29 mouse cellular contexts compared by ENCODE assay signal in genomic region chr9:59527580-59527979, GRCm38 (mm10). TPM values are rescaled to one million over a fixed set of nuclear protein-coding genes. Genes with fewer than 3 reads are reported as not detected.
DNase-seq lines count a peak whose midpoint lies in the region; ATAC-seq lines count a peak whose summit lies in the region.
"Had no signal": no experiment of that assay in that cellular context is flagged by ENCODE, and none has a peak within 500 bp of the region (broad histone marks: within the 10 kb centered on the region; RNA-seq: fewer than 3 reads in every experiment).

No protein-coding gene starts in this region.

- no peak overlapping the region for H3K9ac ChIP-seq in kidney, embryonic 14.5 days (ENCODE audit: low read depth, low read length)
- H3K9ac ChIP-seq: embryonic facial prominence, embryonic 12.5 days; embryonic facial prominence, embryonic 15.5 days; hindbrain, embryonic 12.5 days; hindbrain, embryonic 15.5 days had no signal

- H3K4me3 ChIP-seq in megakaryocyte, embryonic 14.5 days (replicated peaks), result peak overlapping the region; percentile 64
- no peak overlapping the region for H3K4me3 ChIP-seq in kidney, embryonic 14.5 days (ENCODE audit: low read length)
- H3K4me3 ChIP-seq: embryonic facial prominence, embryonic 12.5 days; embryonic facial prominence, embryonic 15.5 days; hindbrain, embryonic 12.5 days; hindbrain, embryonic 15.5 days had no signal

- H3K27ac ChIP-seq in kidney, embryonic 14.5 days (ENCODE audit: low read depth, low read length), result no peak overlapping the region
- H3K27ac ChIP-seq: embryonic facial prominence, embryonic 12.5 days; embryonic facial prominence, embryonic 15.5 days; hindbrain, embryonic 12.5 days; hindbrain, embryonic 15.5 days had no signal

- DNase-seq in adrenal gland, postnatal 14 days, result peak; percentile 41
- DNase-seq in adrenal gland, postnatal 25 days, result no peak
- no peak for DNase-seq in frontal cortex, adult 2 months (ENCODE audit: extremely low spot score in 1 of 2, low spot score in 1 of 2)
- DNase-seq: cerebellum, adult 11 months; cerebellum, adult 2 months; cerebellum, adult 9-11 months; cerebellum, postnatal 25 days; gastrocnemius, postnatal 10 days; gastrocnemius, postnatal 36 days had no signal

- WGBS in kidney, embryonic 14.5 days, result 90% methylated on average over 3 of the region's 3 CpGs

- no peaks in the 10 kb centered on the region for H3K9me3 ChIP-seq in megakaryocyte, embryonic 14.5 days
- no peaks in the 10 kb centered on the region for H3K9me3 ChIP-seq in kidney, embryonic 14.5 days (ENCODE audit: control insufficient read depth, low read length)
- H3K9me3 ChIP-seq: embryonic facial prominence, embryonic 12.5 days; embryonic facial prominence, embryonic 15.5 days; hindbrain, embryonic 12.5 days; hindbrain, embryonic 15.5 days had no signal

- peak; percentile 51 for ATAC-seq in megakaryocyte, adult 5-6 weeks (ENCODE audit: poor library complexity, severe bottlenecking)
- no peak for ATAC-seq in kidney, embryonic 14.5 days (ENCODE audit: low FRiP score, low TSS enrichment)
- ATAC-seq: CD4-positive, CD25-positive, alpha-beta regulatory T cell, adult 4 months; forebrain, embryonic 14.5 days had no signal

- H3K4me1 ChIP-seq in megakaryocyte, embryonic 14.5 days, result peaks cover 49% of the 10 kb centered on the region
- no peaks in the 10 kb centered on the region for H3K4me1 ChIP-seq in kidney, embryonic 14.5 days (ENCODE audit: control insufficient read depth, insufficient read depth, low read length)
- H3K4me1 ChIP-seq: embryonic facial prominence, embryonic 12.5 days; embryonic facial prominence, embryonic 15.5 days; hindbrain, embryonic 12.5 days; hindbrain, embryonic 15.5 days had no signal

- no peak overlapping the region for H3K4me2 ChIP-seq in kidney, embryonic 14.5 days (replicated peaks; ENCODE audit: low read depth, low read length)
- H3K4me2 ChIP-seq: embryonic facial prominence, embryonic 12.5 days; embryonic facial prominence, embryonic 15.5 days; heart, embryonic 11.5 days; hindbrain, embryonic 12.5 days; hindbrain, embryonic 15.5 days had no signal

- peaks cover 1% of the 10 kb centered on the region for H3K27me3 ChIP-seq in megakaryocyte, embryonic 14.5 days (replicated peaks)
- H3K27me3 ChIP-seq in kidney, embryonic 14.5 days (ENCODE audit: control insufficient read depth, insufficient read depth, low read length), result no peaks in the 10 kb centered on the region
- H3K27me3 ChIP-seq: embryonic facial prominence, embryonic 12.5 days; embryonic facial prominence, embryonic 15.5 days; hindbrain, embryonic 12.5 days; hindbrain, embryonic 15.5 days had no signal

- H3K36me3 ChIP-seq in megakaryocyte, embryonic 14.5 days (replicated peaks; ENCODE audit: low read length), result no peaks in the 10 kb centered on the region
- no peaks in the 10 kb centered on the region for H3K36me3 ChIP-seq in kidney, embryonic 14.5 days (ENCODE audit: control insufficient read depth, insufficient read depth, low read length)
- H3K36me3 ChIP-seq: embryonic facial prominence, embryonic 12.5 days; embryonic facial prominence, embryonic 15.5 days; hindbrain, embryonic 12.5 days; hindbrain, embryonic 15.5 days had no signal

RNA-seq across cellular contexts. Expression of gene Hexa, which starts 11.8 kb away (rescaled TPM):
- total RNA-seq in adrenal gland, postnatal 14 days (2021), result 81.3 and 83.2 TPM in 2 replicates
- total RNA-seq in adrenal gland, postnatal 25 days (2021), result 148 and 158 TPM in 2 replicates
- 159 and 162 TPM in 2 replicates for total RNA-seq in megakaryocyte, adult 5-6 weeks (2015)
- total RNA-seq in megakaryocyte, adult 5-6 weeks (2017), result 252 and 269 TPM in 2 replicates
- 125 and 176 TPM in 2 replicates for polyA plus RNA-seq in megakaryocyte, embryonic 14.5 days (2012; ENCODE audit: insufficient read depth, low replicate concordance)
- 59.6 and 59.9 TPM in 2 replicates for polyA plus RNA-seq in frontal cortex, adult 2 months (2012; rRNA removed)
- polyA plus RNA-seq in kidney, embryonic 14.5 days (2014; fragmentation: Nextera tagmentation; extraction: Ambion mirVana), result 47.3 and 58.1 TPM in 2 replicates

RNA-seq across cellular contexts. Expression of gene Tmem202, which starts 12.1 kb away (rescaled TPM):
- total RNA-seq in adrenal gland, postnatal 14 days (2021), result 0.82 and 1.7 TPM in 2 replicates
- total RNA-seq in adrenal gland, postnatal 25 days (2021), result 3.5 and 5.0 TPM in 2 replicates
- total RNA-seq in megakaryocyte, adult 5-6 weeks (2015), result 0.75 and 1.4 TPM in 2 replicates
- 0.41 and 0.59 TPM in 2 replicates for total RNA-seq in megakaryocyte, adult 5-6 weeks (2017)
- polyA plus RNA-seq in megakaryocyte, embryonic 14.5 days (2012; ENCODE audit: insufficient read depth, low replicate concordance), result 0.11 TPM in 1 of 2 replicates, not detected in the other
- polyA plus RNA-seq in frontal cortex, adult 2 months (2012; rRNA removed), result 2.5 and 3.6 TPM in 2 replicates
- polyA plus RNA-seq in kidney, embryonic 14.5 days (2014; fragmentation: Nextera tagmentation; extraction: Ambion mirVana), result 0.19 TPM in 1 of 2 replicates, not detected in the other
- total RNA-seq: common myeloid progenitor, adult 5-6 weeks; granulocyte monocyte progenitor cell, adult 5-6 weeks; hematopoietic stem cell, adult 5-6 weeks had no signal
- polyA plus RNA-seq: embryonic facial prominence, embryonic 12.5 days; embryonic facial prominence, embryonic 15.5 days; forebrain, embryonic 11.5 days; hindbrain, embryonic 12.5 days; intestine, embryonic 14.5 days had no signal

RNA-seq across cellular contexts. Expression of gene Arih1, which starts 41.2 kb away (rescaled TPM):
- total RNA-seq in adrenal gland, postnatal 14 days (2021), result 94.2 and 107 TPM in 2 replicates
- 138 and 142 TPM in 2 replicates for total RNA-seq in adrenal gland, postnatal 25 days (2021)
- 84.9 and 95.7 TPM in 2 replicates for total RNA-seq in megakaryocyte, adult 5-6 weeks (2015)
- total RNA-seq in megakaryocyte, adult 5-6 weeks (2017), result 71.7 and 94.6 TPM in 2 replicates
- 15.7 and 16.8 TPM in 2 replicates for polyA plus RNA-seq in megakaryocyte, embryonic 14.5 days (2012; ENCODE audit: insufficient read depth, low replicate concordance)
- 50.1 and 53.1 TPM in 2 replicates for polyA plus RNA-seq in frontal cortex, adult 2 months (2012; rRNA removed)
- polyA plus RNA-seq in kidney, embryonic 14.5 days (2014; fragmentation: Nextera tagmentation; extraction: Ambion mirVana), result 18.3 and 24.5 TPM in 2 replicates

RNA-seq across cellular contexts. Expression of gene Celf6, which starts 50.1 kb away (rescaled TPM):
- 4.3 and 6.9 TPM in 2 replicates for total RNA-seq in adrenal gland, postnatal 14 days (2021)
- total RNA-seq in adrenal gland, postnatal 25 days (2021), result 4.0 and 5.3 TPM in 2 replicates
- not detected in 2 replicates for total RNA-seq in megakaryocyte, adult 5-6 weeks (2015)
- total RNA-seq in megakaryocyte, adult 5-6 weeks (2017), result not detected in 2 replicates
- polyA plus RNA-seq in megakaryocyte, embryonic 14.5 days (2012; ENCODE audit: insufficient read depth, low replicate concordance), result 2.1 TPM in 1 of 2 replicates, not detected in the other
- 17.5 and 19.3 TPM in 2 replicates for polyA plus RNA-seq in frontal cortex, adult 2 months (2012; rRNA removed)
- not detected in 2 replicates for polyA plus RNA-seq in kidney, embryonic 14.5 days (2014; fragmentation: Nextera tagmentation; extraction: Ambion mirVana)
- total RNA-seq: common myeloid progenitor, adult 5-6 weeks; gastrocnemius, adult 18-20 months; gastrocnemius, postnatal 10 days; gastrocnemius, postnatal 36 days; granulocyte monocyte progenitor cell, adult 5-6 weeks; heart, adult 8-10 months; heart, postnatal 25 days; hematopoietic stem cell, adult 5-6 weeks; MEL had no signal
- polyA plus RNA-seq: CD4-positive, CD25-positive, alpha-beta regulatory T cell, adult 4 months; heart, postnatal 0 days had no signal
